Mouse (Mus musculus): Measurements from ENCODE around the gene Rab8b.
"Not testable (repeated sequence)": the region's sequence is repeated elsewhere in the genome, so short reads cannot be mapped to it uniquely, and the experiment has no call there.

Rab8b gene

GRCm38 (mm10) chr9:66887301-66887902 lies 32.1 kb downstream of the Rab8b start:
- DNase-seq (ENCODE audit: extremely low spot score, low spot score) = no peak

- no peak for DNase-seq (ENCODE audit: extremely low spot score, low spot score)
Measured at GRCm38 (mm10) chr9:66886818-66887217, 32.7 kb downstream of the Rab8b start.

- no peak for DNase-seq (ENCODE audit: extremely low spot score, low spot score)
Measured at GRCm38 (mm10) chr9:66886366-66886765, 33.1 kb downstream of the Rab8b start.

GRCm38 (mm10) chr9:66884609-66885008 lies 34.9 kb downstream of the Rab8b start:
- DNase-seq (ENCODE audit: extremely low spot score, low spot score) = no peak

- DNase-seq (ENCODE audit: extremely low spot score, low spot score) = no peak
Measured at GRCm38 (mm10) chr9:66883500-66883899, 36.0 kb downstream of the Rab8b start.

GRCm38 (mm10) chr9:66882406-66882821 lies 37.1 kb downstream of the Rab8b start:
- DNase-seq (ENCODE audit: extremely low spot score, low spot score) = no peak

- no peak for DNase-seq (ENCODE audit: extremely low spot score, low spot score)
Measured at GRCm38 (mm10) chr9:66881858-66882257, 37.6 kb downstream of the Rab8b start.

- no peak for DNase-seq (ENCODE audit: extremely low spot score, low spot score)
Measured at GRCm38 (mm10) chr9:66880752-66881151, 38.7 kb downstream of the Rab8b start.

- DNase-seq (ENCODE audit: extremely low spot score, low spot score) = no peak
Measured at GRCm38 (mm10) chr9:66879486-66879885, 40.0 kb downstream of the Rab8b start.

GRCm38 (mm10) chr9:66878899-66879298 lies 40.6 kb downstream of the Rab8b start:
- DNase-seq (ENCODE audit: extremely low spot score, low spot score) = no peak

- DNase-seq (ENCODE audit: extremely low spot score, low spot score) = no peak
Measured at GRCm38 (mm10) chr9:66876577-66876976, 42.9 kb downstream of the Rab8b start.

GRCm38 (mm10) chr9:66874297-66874696 lies 45.2 kb downstream of the Rab8b start:
- DNase-seq (ENCODE audit: extremely low spot score, low spot score) = no peak

GRCm38 (mm10) chr9:66873531-66873930 lies 46.0 kb downstream of the Rab8b start:
- DNase-seq (ENCODE audit: extremely low spot score, low spot score) = no peak

GRCm38 (mm10) chr9:66873009-66873408 lies 46.5 kb downstream of the Rab8b start:
- not testable (repeated sequence) for DNase-seq (ENCODE audit: extremely low spot score, low spot score)

GRCm38 (mm10) chr9:66872015-66872727 lies 47.3 kb downstream of the Rab8b start:
- DNase-seq (ENCODE audit: extremely low spot score, low spot score) = no peak

GRCm38 (mm10) chr9:66864708-66865107 lies 54.8 kb downstream of the Rab8b start:
- DNase-seq (ENCODE audit: extremely low spot score, low spot score) = no peak

GRCm38 (mm10) chr9:66863456-66863855 lies 56.0 kb downstream of the Rab8b start:
- no peak for DNase-seq (ENCODE audit: extremely low spot score, low spot score)

- DNase-seq (ENCODE audit: extremely low spot score, low spot score) = no peak
Measured at GRCm38 (mm10) chr9:66862202-66862601, 57.3 kb downstream of the Rab8b start.

GRCm38 (mm10) chr9:66861104-66861767 lies 58.3 kb downstream of the Rab8b start:
- no peak for DNase-seq (ENCODE audit: extremely low spot score, low spot score)

GRCm38 (mm10) chr9:66859523-66859922 lies 60.0 kb downstream of the Rab8b start:
- DNase-seq (ENCODE audit: extremely low spot score, low spot score) = no peak

- DNase-seq (ENCODE audit: extremely low spot score, low spot score) = peak; percentile 31
Measured at GRCm38 (mm10) chr9:66855865-66856264, 63.6 kb downstream of the Rab8b start.

GRCm38 (mm10) chr9:66852592-66852991 lies 66.9 kb downstream of the Rab8b start:
- no peak for DNase-seq (ENCODE audit: extremely low spot score, low spot score)

GRCm38 (mm10) chr9:66850966-66851365 lies 68.5 kb downstream of the Rab8b start:
- no peak for DNase-seq (ENCODE audit: extremely low spot score, low spot score)

Measured in neural tube, embryonic 10.5 days (tissue).